Mouse (Mus musculus) forebrain, embryonic 14.5 days (tissue): ENCODE results near the gene Slc25a44. TPM values are rescaled to one million over a fixed set of nuclear protein-coding genes. Genes with fewer than 3 reads are reported as not detected.
A peak's percentile ranks its signal among the peaks of the same experiment; 100 is the strongest.

ENCODE experiments used
- ATAC-seq: fragments of 200-750 bp; cut with Nextera tagmentation; 2 replicates; pipeline ENCODE4 v1.8.0; 2017; ENCODE audit warnings: mild to moderate bottlenecking, moderate library complexity
- DNase-seq: peaks from one replicate; pipeline ENCODE4 v3.0.0-alpha.2; 2015; ENCODE audit warnings: low spot score
- H3K27ac ChIP-seq: fragments of 300-500 bp; sonication (generic); 2 replicates; pipeline ENCODE4 v1.5.1; 2014; ENCODE audit warnings: low read depth, mild to moderate bottlenecking, control low read depth, low read length, moderate library complexity
- H3K27me3 ChIP-seq: fragments of 300-500 bp; sonication (generic); replicated peaks from 2 replicates; pipeline ENCODE4 v1.6.1; 2014; ENCODE audit warnings: low read length, control low read depth, mixed read lengths; ENCODE audit not compliant: control insufficient read depth, insufficient read depth
- H3K36me3 ChIP-seq: fragments of 300-500 bp; sonication (generic); 2 replicates; pipeline ENCODE4 v1.6.1; 2014; ENCODE audit warnings: low read length, control low read depth; ENCODE audit not compliant: control insufficient read depth, insufficient read depth
- H3K4me1 ChIP-seq: fragments of 300-500 bp; sonication (generic); 2 replicates; pipeline ENCODE4 v1.6.1; 2014; ENCODE audit warnings: antibody characterized with exemption, low read length, control low read depth; ENCODE audit not compliant: control insufficient read depth, insufficient read depth
- H3K4me2 ChIP-seq: fragments of 300-500 bp; sonication (generic); 2 replicates; pipeline ENCODE4 v1.6.1; 2014; ENCODE audit warnings: mild to moderate bottlenecking, control low read depth, low read length
- H3K4me3 ChIP-seq: fragments of 300-500 bp; sonication (generic); 2 replicates; pipeline ENCODE4 v1.5.1; 2014; ENCODE audit warnings: low read depth, low read length, control low read depth
- H3K9ac ChIP-seq: fragments of 300-500 bp; sonication (generic); 2 replicates; pipeline ENCODE4 v1.6.1; 2014; ENCODE audit warnings: mild to moderate bottlenecking, low read length, control low read depth, moderate library complexity
- H3K9me3 ChIP-seq: fragments of 300-500 bp; sonication (generic); replicated peaks from 2 replicates; pipeline ENCODE4 v1.6.1; 2016; ENCODE audit warnings: low read length, control low read depth, mixed read lengths; ENCODE audit not compliant: control insufficient read depth
- WGBS: fragments of 180-500 bp; shearing (Covaris S2); extraction: QIAGEN DNeasy Blood & Tissue Kit; methylation state at CpG from one replicate; pipeline ENCODE4 v1.1.7; 2014; 5-methylcytosine and 5-hydroxymethylcytosine counted together
- polyA plus RNA-seq: library from polyadenylated mRNA; unstranded; fragments of >200 nt; fragmentation: Nextera tagmentation; extraction: Ambion mirVana; gene quantifications from 2 replicates; pipeline ENCODE4 v1.2.1, GENCODE M21; 2014

Gene Slc25a44
- 30.8 and 36.1 TPM in 2 replicates for polyA plus RNA-seq

DNA sequence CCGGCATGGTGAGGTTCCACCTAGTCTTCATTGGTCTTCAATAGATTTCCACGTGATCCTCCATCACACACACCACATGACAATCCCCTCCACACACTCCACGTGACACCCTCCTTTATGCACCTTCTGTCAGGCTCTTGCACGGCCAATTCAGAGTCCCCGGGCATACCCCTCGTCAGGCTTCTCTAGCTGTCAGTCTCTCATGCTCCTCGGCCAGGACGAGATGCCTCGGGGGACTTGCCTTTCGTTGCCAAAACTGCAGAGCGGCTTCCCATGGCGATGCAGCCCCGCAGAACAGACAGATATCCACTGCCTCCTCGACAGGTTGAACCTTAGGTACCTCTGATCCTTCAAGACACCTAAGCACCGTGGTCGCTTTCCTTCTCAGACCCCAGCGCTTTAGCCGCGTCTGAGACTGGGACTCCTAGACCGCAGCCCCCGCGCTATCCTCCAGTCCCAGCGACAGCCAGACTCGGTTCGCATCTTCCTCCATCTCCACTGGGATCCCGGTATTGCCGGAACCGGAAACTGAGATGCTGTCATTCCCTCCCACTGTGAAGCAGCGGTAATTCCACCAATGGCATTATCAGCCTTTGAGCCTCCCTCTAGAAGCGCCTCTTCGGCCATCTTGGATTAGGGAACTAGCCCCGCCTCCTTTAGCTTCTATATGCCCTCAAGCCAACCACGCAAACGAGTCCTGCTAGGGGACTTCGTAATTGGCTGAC is at the start of gene Slc25a44:
Gene Slc25a44, minus strand, starts transcription at position 535 of the 725 bp plus-strand sequence.
- no peak within 1 kb of the TSS for H3K27ac ChIP-seq
- peaks cover 17% of the 10 kb centered on the region for H3K36me3 ChIP-seq
- H3K4me3 ChIP-seq: peak within 1 kb of the TSS; percentile 63
- peak within 1 kb of the TSS; percentile 73 for H3K9ac ChIP-seq
- H3K4me2 ChIP-seq: peak within 1 kb of the TSS; percentile 91
- DNase-seq (peak; percentile 99), ATAC-seq (peak; percentile 98)
- H3K9me3 ChIP-seq: no peaks in the 10 kb centered on the region
- H3K27me3 ChIP-seq: no peaks in the 10 kb centered on the region
- WGBS: 1% methylated on average over 35 of the region's 35 CpGs
- peaks cover 10% of the 10 kb centered on the region for H3K4me1 ChIP-seq

DNA sequence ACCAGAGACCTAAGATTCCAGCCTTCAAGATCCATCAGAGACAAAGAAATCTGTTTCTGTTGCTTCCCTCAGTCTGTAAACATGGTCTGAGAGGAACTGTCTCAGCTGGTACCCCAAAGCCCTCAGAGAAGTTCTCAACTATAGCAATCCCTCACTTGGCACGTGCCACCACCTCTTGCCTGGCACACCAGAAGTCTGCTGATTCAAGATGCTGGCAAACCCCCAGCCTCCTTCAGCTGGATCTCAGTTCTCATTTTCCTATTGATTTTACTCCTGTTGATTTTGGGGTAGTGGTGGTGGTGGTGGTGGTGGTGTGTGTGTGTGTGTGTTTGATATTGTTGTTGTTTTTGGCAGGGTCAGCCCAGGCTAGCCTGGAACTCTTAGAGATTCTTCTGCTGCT is 48.6 kb upstream of the Slc25a44 start:
- Histone ChIP-seq H3K4me3 (no peak overlapping the region), H3K9me3 (no peaks in the 10 kb centered on the region), H3K36me3 (no peaks in the 10 kb centered on the region), H3K27me3 (no peaks in the 10 kb centered on the region), H3K27ac (no peak overlapping the region), H3K4me1 (0 out of 2 replicates have a peak, but pooled peaks cover 5% of the 10 kb centered on the region), H3K4me2 (no peak overlapping the region), H3K9ac (no peak overlapping the region)
- ATAC-seq (no peak), DNase-seq (no peak)
- WGBS: 65% methylated on average over 1 of the region's 1 CpGs

DNA sequence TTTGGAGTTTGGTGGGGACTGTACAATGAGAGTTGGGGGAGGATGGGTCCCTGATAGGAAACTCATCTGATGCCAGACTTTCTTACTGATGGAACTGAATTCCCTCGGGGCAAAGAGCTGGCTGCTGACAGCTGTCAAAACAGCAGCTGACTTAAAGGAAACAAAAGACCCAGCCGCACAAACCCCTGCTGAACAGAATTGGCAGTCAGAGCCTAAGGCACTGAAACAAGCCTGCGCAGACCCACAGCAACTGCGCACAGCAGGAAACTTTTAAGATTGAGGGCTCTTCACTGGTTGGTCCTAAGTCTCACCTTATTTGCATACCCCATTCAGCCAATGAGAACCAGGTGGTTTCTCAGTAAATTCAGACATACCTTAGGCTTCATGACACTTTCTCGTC is 48.1 kb upstream of the Slc25a44 start:
- Histone ChIP-seq H3K9me3 (no peaks in the 10 kb centered on the region), H3K9ac (no peak overlapping the region), H3K27me3 (no peaks in the 10 kb centered on the region), H3K36me3 (no peaks in the 10 kb centered on the region), H3K4me2 (no peak overlapping the region), H3K4me3 (no peak overlapping the region), H3K27ac (no peak overlapping the region), H3K4me1 (0 out of 2 replicates have a peak, but pooled peaks cover 5% of the 10 kb centered on the region)
- DNase-seq: peak; percentile 72
- WGBS: 16% methylated on average over 5 of the region's 5 CpGs
- ATAC-seq: peak; percentile 65

DNA sequence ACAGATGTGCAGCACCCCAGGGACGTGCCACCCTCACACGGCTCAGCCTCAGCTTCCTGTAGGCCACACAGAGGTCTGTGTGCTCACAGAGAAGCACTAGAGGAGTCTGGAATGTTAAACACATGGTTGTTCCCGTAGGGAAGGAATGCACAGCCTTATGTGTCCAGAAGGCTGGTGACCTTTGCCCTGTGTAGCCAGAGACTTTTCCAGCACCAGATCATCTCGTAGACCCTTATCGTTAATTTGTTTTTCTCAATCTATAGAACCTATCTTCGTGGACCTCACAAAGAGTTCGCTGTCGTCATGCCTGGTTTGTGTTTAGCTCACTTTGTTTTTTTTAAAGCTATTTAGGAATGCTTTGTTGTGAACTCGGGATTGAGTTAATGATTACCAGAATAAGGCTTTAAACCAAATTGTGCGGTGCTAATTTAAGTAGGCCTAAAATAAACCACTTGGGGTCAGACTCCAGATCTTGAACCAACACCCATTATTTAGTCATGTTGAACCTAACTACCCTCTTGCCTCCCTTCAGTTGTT is 46.1 kb upstream of the Slc25a44 start:
- Histone ChIP-seq H3K9ac (no peak overlapping the region), H3K27me3 (no peaks in the 10 kb centered on the region), H3K4me3 (no peak overlapping the region), H3K4me2 (no peak overlapping the region), H3K27ac (no peak overlapping the region), H3K36me3 (no peaks in the 10 kb centered on the region), H3K4me1 (0 out of 2 replicates have a peak, but pooled peaks cover 5% of the 10 kb centered on the region), H3K9me3 (no peaks in the 10 kb centered on the region)
- ATAC-seq (no peak), DNase-seq (no peak)
- WGBS: 66% methylated on average over 10 of the region's 10 CpGs

DNA sequence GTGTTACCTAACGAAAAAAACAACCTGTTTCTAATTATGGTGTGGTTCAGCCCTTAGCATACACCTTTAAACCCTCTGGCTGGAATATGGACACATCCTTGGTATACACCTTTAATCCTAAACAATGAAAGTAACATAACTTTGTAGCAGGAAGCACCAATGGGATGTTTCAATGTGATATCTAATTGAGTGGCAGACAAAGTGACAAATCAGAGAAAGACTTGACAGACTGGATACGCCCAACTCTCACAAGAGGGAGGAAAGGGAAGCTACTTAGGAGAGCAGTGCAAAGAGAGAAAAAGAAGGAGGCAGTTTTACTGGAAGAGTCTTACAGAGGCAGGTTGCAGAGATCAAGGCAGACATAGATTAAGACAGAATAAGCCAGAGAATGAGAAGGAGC is 44.5 kb upstream of the Slc25a44 start:
- no peak overlapping the region for H3K9ac ChIP-seq
- no peak for DNase-seq
- no peak for ATAC-seq
- no peaks in the 10 kb centered on the region for H3K9me3 ChIP-seq
- no peaks in the 10 kb centered on the region for H3K36me3 ChIP-seq
- no peak overlapping the region for H3K4me2 ChIP-seq
- H3K27me3 ChIP-seq: no peaks in the 10 kb centered on the region
- H3K27ac ChIP-seq: no peak overlapping the region
- 93% methylated on average over 2 of the region's 2 CpGs for WGBS
- H3K4me1 ChIP-seq: 0 out of 2 replicates have a peak, but pooled peaks cover 5% of the 10 kb centered on the region
- H3K4me3 ChIP-seq: no peak overlapping the region

DNA sequence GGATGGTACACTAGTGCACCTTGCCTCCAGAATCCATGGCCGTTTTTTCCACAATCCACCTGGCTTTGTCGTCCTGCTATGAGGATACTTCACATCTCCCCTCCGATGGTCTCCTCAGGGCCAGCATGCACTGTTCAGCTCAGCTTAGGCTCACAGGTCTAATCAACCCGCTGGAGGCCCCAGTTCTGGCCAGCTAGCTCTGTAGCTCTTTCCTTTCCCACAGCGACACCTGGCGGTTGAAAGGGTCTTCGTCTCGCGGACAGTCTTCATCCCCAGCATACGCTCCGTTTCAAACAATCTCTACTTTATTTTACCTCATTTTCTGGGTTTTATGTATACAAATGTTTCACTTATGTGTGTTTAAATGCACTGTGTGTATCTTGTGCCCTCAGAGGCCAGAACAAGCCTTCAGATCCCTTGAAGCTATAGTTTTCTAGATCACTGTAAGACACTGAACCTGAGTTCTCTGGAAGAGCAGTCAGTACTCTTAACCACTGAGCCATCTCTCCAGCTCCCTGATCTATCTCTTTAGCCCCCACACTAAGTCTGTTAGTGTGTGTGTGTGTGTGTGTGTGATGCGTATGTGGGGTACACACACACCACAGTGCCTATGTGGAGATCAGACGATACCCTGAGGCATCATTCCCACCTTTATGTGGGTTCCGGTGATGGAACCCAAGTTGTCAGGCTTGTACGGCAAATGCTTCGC is 42.3 kb upstream of the Slc25a44 start:
- no peak overlapping the region; the same call in 1 of the 2 replicates for H3K9ac ChIP-seq
- H3K4me2 ChIP-seq: no peak overlapping the region
- H3K4me3 ChIP-seq: no peak overlapping the region
- no peaks in the 10 kb centered on the region for H3K9me3 ChIP-seq
- WGBS: 30% methylated on average over 16 of the region's 16 CpGs
- peak; percentile 87 for ATAC-seq
- DNase-seq: peak; percentile 94
- no peaks in the 10 kb centered on the region for H3K27me3 ChIP-seq
- no peak overlapping the region for H3K27ac ChIP-seq
- H3K36me3 ChIP-seq: no peaks in the 10 kb centered on the region
- no peaks in the 10 kb centered on the region for H3K4me1 ChIP-seq

DNA sequence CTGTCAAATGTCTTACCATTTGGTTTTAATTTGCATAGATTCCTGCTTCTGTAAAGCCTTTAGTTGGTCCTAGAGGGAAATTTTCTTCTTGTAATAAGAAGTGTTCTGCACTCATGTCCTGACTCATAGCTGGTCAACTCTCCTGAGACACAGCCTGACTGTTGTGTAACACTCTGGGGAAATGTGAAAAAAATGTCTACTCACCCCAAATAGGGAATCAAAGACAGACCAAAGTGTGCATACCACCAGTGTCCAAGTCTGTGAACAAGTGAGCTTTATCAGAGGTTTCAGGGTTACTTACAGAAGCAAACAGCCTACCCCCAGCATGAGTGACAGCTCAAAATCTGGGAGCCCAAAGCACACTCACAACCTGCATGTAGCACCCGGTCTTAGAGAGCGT is 40.2 kb upstream of the Slc25a44 start:
- 88% methylated on average over 2 of the region's 2 CpGs for WGBS

DNA sequence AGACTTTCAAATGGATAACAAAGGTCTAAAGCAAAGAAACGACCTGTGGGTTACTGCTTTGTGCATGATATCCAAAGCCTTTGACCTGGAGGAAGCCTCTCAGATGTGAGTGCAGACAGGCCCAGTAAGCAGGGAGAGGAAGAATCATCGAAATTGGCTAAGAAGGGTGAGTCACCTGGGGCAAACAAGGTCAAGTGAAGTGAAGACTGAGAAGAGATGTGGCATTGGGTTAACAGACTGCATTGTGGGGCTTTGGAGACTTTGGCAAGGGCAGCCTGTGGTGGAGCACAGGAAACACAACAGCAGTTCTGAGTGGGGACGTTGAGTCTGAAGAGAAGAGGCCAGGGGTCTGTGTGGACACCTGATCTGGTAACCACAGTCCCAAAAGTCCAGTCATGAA is 39.5 kb upstream of the Slc25a44 start:
- Histone ChIP-seq H3K36me3 (no peaks in the 10 kb centered on the region), H3K4me3 (no peak overlapping the region), H3K27ac (no peak overlapping the region), H3K9me3 (no peaks in the 10 kb centered on the region), H3K4me2 (no peak overlapping the region), H3K27me3 (no peaks in the 10 kb centered on the region), H3K9ac (no peak overlapping the region), H3K4me1 (no peaks in the 10 kb centered on the region)
- DNase-seq (no peak), ATAC-seq (no peak)
- 46% methylated on average over 3 of the region's 3 CpGs for WGBS

More for the DNA sequence above, 40.2 kb upstream of the Slc25a44 start:
- H3K36me3 ChIP-seq: no peaks in the 10 kb centered on the region
- H3K4me3 ChIP-seq: no peak overlapping the region
- no peak overlapping the region for H3K4me2 ChIP-seq
- no peaks in the 10 kb centered on the region for H3K4me1 ChIP-seq
- DNase-seq: no peak
- no peak for ATAC-seq
- H3K9me3 ChIP-seq: no peaks in the 10 kb centered on the region
- H3K27me3 ChIP-seq: no peaks in the 10 kb centered on the region
- no peak overlapping the region for H3K27ac ChIP-seq
- H3K9ac ChIP-seq: no peak overlapping the region
